Mouse (Mus musculus) forebrain, embryonic 12.5 days (tissue): ENCODE results near the gene Ubxn4. TPM values are rescaled to one million over a fixed set of nuclear protein-coding genes. Genes with fewer than 3 reads are reported as not detected.
A peak's percentile ranks its signal among the peaks of the same experiment; 100 is the strongest.
"Not testable (repeated sequence)": the region's sequence is repeated elsewhere in the genome, so short reads cannot be mapped to it uniquely, and the experiment has no call there.

Source experiments
- ATAC-seq: fragments of 200-750 bp; cut with Nextera tagmentation; 2 replicates; pipeline ENCODE4 v1.8.0; 2017; ENCODE audit warnings: moderate TSS enrichment; ENCODE audit not compliant: low FRiP score
- H3K27ac ChIP-seq: fragments of 300-500 bp; sonication (generic); 2 replicates; pipeline ENCODE4 v1.5.1; 2016; ENCODE audit warnings: mild to moderate bottlenecking
- H3K27me3 ChIP-seq: fragments of 300-500 bp; sonication (generic); 2 replicates; pipeline ENCODE4 v1.6.1; 2016; ENCODE audit warnings: mild to moderate bottlenecking
- H3K36me3 ChIP-seq: fragments of 300-500 bp; sonication (generic); replicated peaks from 2 replicates; pipeline ENCODE4 v1.6.1; 2016; ENCODE audit warnings: mild to moderate bottlenecking
- H3K4me1 ChIP-seq: fragments of 300-500 bp; sonication (generic); 2 replicates; pipeline ENCODE4 v1.6.1; 2016
- H3K4me2 ChIP-seq: fragments of 300-500 bp; sonication (generic); 2 replicates; pipeline ENCODE4 v1.6.1; 2016; ENCODE audit warnings: mild to moderate bottlenecking, moderate library complexity
- H3K4me3 ChIP-seq: fragments of 300-500 bp; sonication (generic); replicated peaks from 2 replicates; pipeline ENCODE4 v1.5.1; 2016; ENCODE audit warnings: mild to moderate bottlenecking
- H3K9ac ChIP-seq: fragments of 300-500 bp; sonication (generic); 2 replicates; pipeline ENCODE4 v1.6.1; 2016; ENCODE audit warnings: mild to moderate bottlenecking
- H3K9me3 ChIP-seq: fragments of 300-500 bp; sonication (generic); 2 replicates; pipeline ENCODE4 v1.6.1; 2016
- WGBS: fragments of 180-500 bp; shearing (Covaris S2); methylation state at CpG from one replicate; pipeline ENCODE4 v1.1.7; 2016; 5-methylcytosine and 5-hydroxymethylcytosine counted together
- polyA plus RNA-seq: library from polyadenylated mRNA; unstranded; fragments of >200 nt; fragmentation: Nextera tagmentation; extraction: Ambion mirVana; gene quantifications from 2 replicates; pipeline ENCODE4 v1.2.1, GENCODE M21; 2016

Ubxn4 gene
- polyA plus RNA-seq, result 74.5 and 79.6 TPM in 2 replicates

GRCm38 (mm10) chr1:128243627-128243995 is at the start of gene Ubxn4:
Gene Ubxn4, plus strand, starts transcription at chr1:128243964.
- 9% methylated on average over 10 of the region's 10 CpGs for WGBS
- peak; percentile 52 for ATAC-seq
- Histone ChIP-seq H3K4me3 (peak within 1 kb of the TSS; percentile 79), H3K4me1 (peaks cover 19% of the 10 kb centered on the region), H3K4me2 (peak within 1 kb of the TSS; percentile 97), H3K9ac (peak within 1 kb of the TSS; percentile 76), H3K9me3 (no peaks in the 10 kb centered on the region), H3K36me3 (no peaks in the 10 kb centered on the region), H3K27ac (peak within 1 kb of the TSS; percentile 88), H3K27me3 (no peaks in the 10 kb centered on the region)

DNA sequence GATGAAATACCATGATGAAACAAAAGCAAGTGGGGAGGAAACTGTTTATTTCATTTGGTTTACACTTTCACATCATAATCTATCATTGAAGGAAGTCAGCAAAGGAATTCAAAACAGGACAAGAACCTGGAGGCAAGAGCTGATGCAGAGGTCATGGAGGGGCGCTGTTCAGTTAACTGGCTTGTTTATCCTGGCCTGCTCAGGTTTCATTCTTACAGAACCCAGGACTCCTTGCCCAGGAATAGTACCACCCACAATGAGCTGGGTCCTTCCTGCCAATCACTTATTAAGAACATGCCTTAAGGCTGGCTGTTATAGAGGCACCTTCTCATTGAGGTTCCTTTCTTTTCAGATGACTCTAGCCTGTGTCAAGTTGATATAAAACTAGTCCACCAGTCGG is 49.8 kb upstream of the Ubxn4 start:
- no peak for ATAC-seq
- H3K4me1 ChIP-seq, result no peaks in the 10 kb centered on the region
- no peak overlapping the region for H3K4me3 ChIP-seq
- peaks cover 32% of the 10 kb centered on the region for H3K36me3 ChIP-seq
- WGBS, result 79% methylated on average over 2 of the region's 2 CpGs
- H3K27ac ChIP-seq, result no peak overlapping the region
- H3K27me3 ChIP-seq, result no peaks in the 10 kb centered on the region
- H3K9me3 ChIP-seq, result no peaks in the 10 kb centered on the region
- H3K9ac ChIP-seq, result no peak overlapping the region
- H3K4me2 ChIP-seq, result no peak overlapping the region

- Histone ChIP-seq H3K36me3 (peaks cover 37% of the 10 kb centered on the region), H3K9me3 (no peaks in the 10 kb centered on the region), H3K4me3 (no peak overlapping the region), H3K9ac (no peak overlapping the region), H3K27me3 (no peaks in the 10 kb centered on the region), H3K27ac (no peak overlapping the region), H3K4me2 (no peak overlapping the region), H3K4me1 (no peaks in the 10 kb centered on the region)
- ATAC-seq, result no peak
- WGBS, result 94% methylated on average over 1 of the region's 1 CpGs
Observed at GRCm38 (mm10) chr1:128197353-128197752, 46.4 kb upstream of the Ubxn4 start.

GRCm38 (mm10) chr1:128213261-128213660 is 30.5 kb upstream of the Ubxn4 start:
- Histone ChIP-seq H3K9ac (no peak overlapping the region), H3K27me3 (no peaks in the 10 kb centered on the region), H3K4me2 (no peak overlapping the region), H3K27ac (no peak overlapping the region), H3K4me1 (no peaks in the 10 kb centered on the region), H3K36me3 (peaks cover 39% of the 10 kb centered on the region), H3K4me3 (no peak overlapping the region), H3K9me3 (no peaks in the 10 kb centered on the region)
- no peak for ATAC-seq
- WGBS, result 92% methylated on average over 5 of the region's 5 CpGs

DNA sequence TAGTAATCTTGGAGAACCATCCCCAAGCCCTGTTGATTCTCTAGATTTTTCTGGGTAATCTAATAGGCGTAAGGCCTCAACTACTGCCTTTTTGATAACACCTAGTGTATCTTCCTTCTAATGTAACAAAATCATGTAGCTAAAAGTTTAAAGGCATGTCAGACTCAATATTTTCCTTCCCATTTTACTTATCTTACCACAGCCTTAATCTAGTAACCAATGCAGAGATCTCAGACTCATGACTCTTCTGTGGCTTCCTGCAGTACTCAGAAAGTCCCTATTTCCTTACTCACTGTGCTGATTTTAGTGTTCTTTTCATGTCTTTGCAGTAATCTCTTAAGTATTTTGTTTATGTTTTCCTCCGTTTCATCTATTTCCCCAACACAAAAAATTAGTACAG is 21.9 kb upstream of the Ubxn4 start:
- H3K36me3 ChIP-seq, result peaks cover 45% of the 10 kb centered on the region
- no peak overlapping the region for H3K4me3 ChIP-seq
- WGBS, result 96% methylated on average over 2 of the region's 2 CpGs
- H3K9ac ChIP-seq, result no peak overlapping the region
- H3K9me3 ChIP-seq, result no peaks in the 10 kb centered on the region
- no peak overlapping the region for H3K4me2 ChIP-seq
- no peak overlapping the region for H3K27ac ChIP-seq
- ATAC-seq, result no peak
- no peaks in the 10 kb centered on the region for H3K27me3 ChIP-seq
- no peaks in the 10 kb centered on the region for H3K4me1 ChIP-seq

- Histone ChIP-seq H3K9ac (no peak overlapping the region), H3K4me1 (no peaks in the 10 kb centered on the region), H3K4me3 (no peak overlapping the region), H3K27me3 (no peaks in the 10 kb centered on the region), H3K36me3 (peaks cover 46% of the 10 kb centered on the region), H3K4me2 (no peak overlapping the region), H3K27ac (no peak overlapping the region), H3K9me3 (no peaks in the 10 kb centered on the region)
- 66% methylated on average over 1 of the region's 1 CpGs for whole genome bisulfite sequencing
- ATAC-seq, result no peak
Observed at GRCm38 (mm10) chr1:128223304-128223703, 20.5 kb upstream of the Ubxn4 start.

DNA sequence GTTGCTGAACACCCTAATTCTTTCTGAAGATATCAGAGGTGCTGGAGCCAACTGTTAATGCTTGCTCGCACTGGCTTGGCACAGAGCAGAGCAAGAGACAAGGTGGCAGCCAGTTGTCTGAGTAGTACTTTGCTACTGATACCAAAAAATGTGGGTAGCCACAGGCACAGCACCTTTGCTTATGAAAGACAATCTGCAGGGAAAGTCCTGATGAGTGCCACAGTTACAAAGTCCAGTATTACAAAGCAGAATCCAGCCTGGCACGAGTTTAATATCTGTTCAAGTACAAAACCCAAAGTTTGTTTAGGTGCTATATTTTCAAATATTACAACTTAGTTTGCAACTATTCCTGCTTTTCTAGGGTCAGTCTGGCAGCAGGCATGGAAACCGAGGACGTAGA is 8.6 kb upstream of the Ubxn4 start:
- Histone ChIP-seq H3K27me3 (no peaks in the 10 kb centered on the region), H3K4me3 (no peak overlapping the region), H3K4me1 (no peaks in the 10 kb centered on the region), H3K9ac (no peak overlapping the region), H3K4me2 (no peak overlapping the region), H3K27ac (no peak overlapping the region), H3K9me3 (no peaks in the 10 kb centered on the region), H3K36me3 (peaks cover 61% of the 10 kb centered on the region)
- WGBS, result 94% methylated on average over 4 of the region's 4 CpGs
- no peak for ATAC-seq

DNA sequence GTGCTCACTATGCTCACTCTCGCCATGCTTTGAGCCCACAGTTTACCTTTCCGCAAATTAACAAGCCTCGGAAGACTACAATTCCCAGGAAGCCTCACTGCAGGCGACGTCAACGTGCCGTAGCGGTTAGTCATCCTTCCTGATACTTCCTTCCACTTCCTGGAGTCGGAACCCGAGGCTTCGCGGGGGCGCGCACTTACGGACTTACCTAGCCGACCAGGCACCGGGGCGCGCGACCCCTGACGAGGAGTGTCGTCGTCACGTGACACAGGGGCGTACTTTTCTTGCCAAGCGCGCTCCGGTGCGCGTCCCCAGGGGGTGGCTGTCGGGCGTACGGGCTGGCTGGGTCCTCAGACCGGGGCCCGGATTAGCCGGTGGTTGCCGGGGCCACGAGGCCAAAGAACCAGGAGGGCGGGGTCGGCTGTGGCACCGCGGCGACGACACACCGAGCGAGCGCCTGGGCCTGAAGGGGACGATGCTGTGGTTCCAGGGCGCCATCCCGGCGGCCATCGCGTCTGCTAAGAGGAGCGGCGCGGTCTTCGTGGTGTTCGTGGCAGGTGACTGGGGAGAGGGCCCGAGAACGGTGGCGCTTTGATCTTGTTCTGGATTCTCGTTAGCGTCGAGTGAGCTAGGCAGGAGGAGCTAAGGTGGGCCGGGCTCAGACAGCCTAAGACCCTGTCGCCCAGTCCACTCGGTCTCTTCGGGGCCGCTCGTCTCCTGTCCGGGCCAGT is 397 bp downstream of the Ubxn4 start:
- Histone ChIP-seq H3K27me3 (no peaks in the 10 kb centered on the region), H3K4me2 (peak overlapping the region; percentile 97), H3K36me3 (no peaks in the 10 kb centered on the region), H3K27ac (peak overlapping the region; percentile 88), H3K4me3 (peak overlapping the region; percentile 79), H3K9ac (peak overlapping the region; percentile 76), H3K4me1 (peaks cover 19% of the 10 kb centered on the region), H3K9me3 (no peaks in the 10 kb centered on the region)
- peak; percentile 96 for ATAC-seq
- under 1% methylated on average over 71 of the region's 71 CpGs for WGBS

DNA sequence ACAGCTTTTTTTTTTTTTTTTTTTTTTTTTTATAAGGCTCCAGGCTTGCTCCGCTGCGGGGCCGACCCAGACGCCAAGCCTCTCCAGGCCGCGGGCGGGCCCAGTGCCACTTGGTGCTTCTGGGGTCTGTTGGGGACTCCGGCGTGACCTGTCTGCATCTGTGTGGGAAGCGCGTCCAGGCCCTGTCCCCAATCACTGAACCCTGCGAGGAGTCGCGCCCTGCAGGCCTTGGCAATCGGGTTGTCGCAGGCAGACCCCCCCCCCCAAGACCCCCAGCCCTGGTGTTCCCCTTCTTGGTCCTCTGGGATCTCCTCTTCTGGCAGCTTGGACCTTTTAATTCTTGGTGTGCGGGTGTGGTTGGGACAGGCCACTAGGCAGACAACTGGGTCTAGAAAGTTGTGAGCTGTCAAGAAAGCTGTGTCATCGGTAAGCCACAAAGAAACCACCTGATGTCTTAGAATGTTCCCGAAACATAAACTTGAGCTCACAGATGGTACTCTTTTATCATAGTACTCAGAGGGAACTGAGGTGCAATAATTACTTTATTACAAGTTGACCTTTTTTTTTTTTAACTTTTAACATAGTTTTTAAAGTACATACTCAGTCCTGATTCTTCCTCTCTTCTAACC is 1.1 kb downstream of the Ubxn4 start:
- Histone ChIP-seq H3K9me3 (no peaks in the 10 kb centered on the region), H3K9ac (peak overlapping the region; percentile 76), H3K36me3 (no peaks in the 10 kb centered on the region; the same call in 1 of the 2 replicates), H3K4me3 (peak overlapping the region; percentile 79), H3K4me2 (peak overlapping the region; percentile 97), H3K27ac (peak overlapping the region; percentile 88), H3K27me3 (no peaks in the 10 kb centered on the region), H3K4me1 (peaks cover 19% of the 10 kb centered on the region)
- ATAC-seq, result peak; percentile 47
- WGBS, result 1% methylated on average over 19 of the region's 19 CpGs

GRCm38 (mm10) chr1:128267061-128267460 is 23.3 kb downstream of the Ubxn4 start:
- not testable (repeated sequence) for H3K27me3 ChIP-seq, ATAC-seq, H3K9ac ChIP-seq, H3K9me3 ChIP-seq, H3K4me3 ChIP-seq, H3K4me1 ChIP-seq, H3K4me2 ChIP-seq, H3K27ac ChIP-seq
- WGBS, result 81% methylated on average over 7 of the region's 7 CpGs
- peaks cover 81% of the 10 kb centered on the region for H3K36me3 ChIP-seq

DNA sequence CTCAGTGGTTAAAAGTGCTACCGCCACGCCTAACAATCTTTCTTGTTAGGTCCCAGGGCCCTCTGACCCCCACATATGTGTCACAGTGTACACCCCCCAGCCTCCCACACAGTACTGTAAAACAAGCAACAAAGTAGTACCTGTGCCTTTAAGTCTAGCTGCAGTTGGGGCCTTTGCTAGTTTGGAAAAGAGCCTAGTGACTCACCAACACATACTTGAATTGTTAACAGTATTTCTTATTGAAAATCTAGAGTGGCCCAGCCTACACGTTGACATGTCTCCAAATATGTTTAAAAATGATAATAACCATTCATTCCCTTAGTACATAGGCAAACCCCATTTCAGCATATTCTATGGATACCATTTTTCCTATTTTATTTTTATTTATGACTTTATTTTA is 27.0 kb downstream of the Ubxn4 start:
- Histone ChIP-seq H3K27me3 (no peaks in the 10 kb centered on the region), H3K9ac (no peak overlapping the region), H3K4me1 (no peaks in the 10 kb centered on the region), H3K9me3 (no peaks in the 10 kb centered on the region), H3K4me2 (no peak overlapping the region), H3K27ac (no peak overlapping the region), H3K4me3 (no peak overlapping the region), H3K36me3 (peaks cover 88% of the 10 kb centered on the region)
- WGBS, result 94% methylated on average over 3 of the region's 3 CpGs
- no peak for ATAC-seq

GRCm38 (mm10) chr1:128275908-128276307 is 32.1 kb downstream of the Ubxn4 start:
- no peak for ATAC-seq
- Histone ChIP-seq H3K4me3 (no peak overlapping the region), H3K27ac (no peak overlapping the region), H3K4me2 (no peak overlapping the region), H3K27me3 (no peaks in the 10 kb centered on the region), H3K9me3 (no peaks in the 10 kb centered on the region), H3K36me3 (peaks cover 84% of the 10 kb centered on the region), H3K9ac (no peak overlapping the region), H3K4me1 (no peaks in the 10 kb centered on the region)
- WGBS, result 90% methylated on average over 1 of the region's 1 CpGs

- Histone ChIP-seq H3K4me3 (no peak overlapping the region), H3K9me3 (no peaks in the 10 kb centered on the region), H3K9ac (no peak overlapping the region), H3K27ac (no peak overlapping the region), H3K27me3 (no peaks in the 10 kb centered on the region), H3K36me3 (peaks cover 74% of the 10 kb centered on the region), H3K4me2 (no peak overlapping the region), H3K4me1 (no peaks in the 10 kb centered on the region)
- WGBS, result 95% methylated on average over 3 of the region's 3 CpGs
- ATAC-seq, result no peak
Observed at GRCm38 (mm10) chr1:128278563-128278962, 34.8 kb downstream of the Ubxn4 start.
